In genomic region chr14:7773714-7774389, GRCm38 (mm10) we compare ENCODE assay signal across 8 mouse cellular contexts. TPM values are rescaled to one million over a fixed set of nuclear protein-coding genes. Genes with fewer than 3 reads are reported as not detected.
DNase-seq lines count a peak whose midpoint lies in the region; ATAC-seq and TF ChIP-seq lines count a peak whose summit lies in the region.

No protein-coding gene starts in this region.

- peak overlapping the region; percentile 62 for H3K4me2 ChIP-seq in limb, embryonic 13.5 days (replicated peaks)
- peak overlapping the region; percentile 52 for H3K4me2 ChIP-seq in midbrain, embryonic 13.5 days (replicated peaks)

- no peaks in the 10 kb centered on the region; the same call in 1 of the 2 replicates for H3K27me3 ChIP-seq in embryonic facial prominence, embryonic 10.5 days (replicated peaks; ENCODE audit: low read depth, poor library complexity, severe bottlenecking)
- H3K27me3 ChIP-seq in kidney, adult 2 months (replicated peaks; ENCODE audit: control insufficient read depth, insufficient read depth, low read length), result no peaks in the 10 kb centered on the region
- H3K27me3 ChIP-seq in limb, embryonic 13.5 days, result no peaks in the 10 kb centered on the region
- H3K27me3 ChIP-seq in midbrain, embryonic 13.5 days, result no peaks in the 10 kb centered on the region
- H3K27me3 ChIP-seq in spleen, adult 2 months (ENCODE audit: control insufficient read depth, insufficient read depth, low read length), result no peaks in the 10 kb centered on the region

- H3K4me1 ChIP-seq in embryonic facial prominence, embryonic 10.5 days, result peaks cover 3% of the 10 kb centered on the region; the same call in 1 of the 2 replicates
- no peaks in the 10 kb centered on the region for H3K4me1 ChIP-seq in kidney, adult 2 months (ENCODE audit: control insufficient read depth, insufficient read depth, low read length)
- H3K4me1 ChIP-seq in limb, embryonic 13.5 days, result no peaks in the 10 kb centered on the region; the same call in 1 of the 2 replicates
- H3K4me1 ChIP-seq in midbrain, embryonic 13.5 days (replicated peaks), result peaks cover 3% of the 10 kb centered on the region
- no peaks in the 10 kb centered on the region; the same call in 1 of the 2 replicates for H3K4me1 ChIP-seq in spleen, adult 2 months (ENCODE audit: control insufficient read depth, insufficient read depth, insufficient read length)

- no peak for TF ChIP-seq POLR2A in kidney, adult 2 months (IDR thresholded peaks at IDR 0.05; ENCODE audit: low read depth, low read length)
- peak; percentile 28; the same call in 1 of the 2 replicates for TF ChIP-seq POLR2A in spleen, adult 2 months (IDR thresholded peaks at IDR 0.05; ENCODE audit: low read depth, low read length)

- no peak for TF ChIP-seq CTCF in kidney, adult 2 months (conservative IDR thresholded peaks at IDR 0.05; ENCODE audit: insufficient read depth, insufficient read length, low read depth, low read length)
- no peak for TF ChIP-seq CTCF in spleen, adult 2 months (IDR thresholded peaks at IDR 0.05; ENCODE audit: extremely low read depth, insufficient read depth, insufficient read length, insufficient replicate concordance)

- DNase-seq in embryonic facial prominence, embryonic 10.5 days (ENCODE audit: low spot score), result peak; percentile 71
- DNase-seq in heart, adult 9 months (ENCODE audit: low spot score in 2 of 2), result peak; percentile 58 to 63
- DNase-seq in kidney, adult 2 months, result peak; percentile 68
- DNase-seq in spleen, adult 2 months (ENCODE audit: low read depth in 1 of 2, low spot score in 2 of 2), result peak; percentile 70 to 88
- no peak for DNase-seq in cerebellum, adult 18-20 months

- ATAC-seq in activated CD4-positive, CD25-positive, alpha-beta regulatory T cell, adult 4 months, result peak; percentile 96
- ATAC-seq in limb, embryonic 13.5 days (ENCODE audit: low FRiP score, low read depth), result peak; percentile 84
- peak; percentile 91 for ATAC-seq in midbrain, embryonic 13.5 days

- H3K9ac ChIP-seq in limb, embryonic 13.5 days, result peak overlapping the region; percentile 68
- peak overlapping the region; percentile 49 for H3K9ac ChIP-seq in midbrain, embryonic 13.5 days (replicated peaks)

- peak overlapping the region; percentile 62 for H3K27ac ChIP-seq in embryonic facial prominence, embryonic 10.5 days (replicated peaks)
- peak overlapping the region; percentile 2; the same call in 1 of the 2 replicates for H3K27ac ChIP-seq in kidney, adult 2 months (ENCODE audit: insufficient read depth, low read depth, low read length)
- H3K27ac ChIP-seq in limb, embryonic 13.5 days, result peak overlapping the region; percentile 23; the same call in 1 of the 2 replicates
- H3K27ac ChIP-seq in midbrain, embryonic 13.5 days, result peak overlapping the region; percentile 65; the same call in 1 of the 2 replicates
- H3K27ac ChIP-seq in spleen, adult 2 months (ENCODE audit: insufficient read depth, low read length), result peak overlapping the region; percentile 90

- H3K36me3 ChIP-seq in embryonic facial prominence, embryonic 10.5 days (replicated peaks), result no peaks in the 10 kb centered on the region
- no peaks in the 10 kb centered on the region for H3K36me3 ChIP-seq in kidney, adult 2 months (ENCODE audit: control insufficient read depth, insufficient read depth, low read length)
- no peaks in the 10 kb centered on the region for H3K36me3 ChIP-seq in limb, embryonic 13.5 days
- no peaks in the 10 kb centered on the region for H3K36me3 ChIP-seq in midbrain, embryonic 13.5 days
- H3K36me3 ChIP-seq in spleen, adult 2 months (ENCODE audit: control insufficient read depth, insufficient read depth, low read length), result no peaks in the 10 kb centered on the region

- peak overlapping the region; percentile 56 for H3K4me3 ChIP-seq in embryonic facial prominence, embryonic 10.5 days
- H3K4me3 ChIP-seq in kidney, adult 2 months (ENCODE audit: insufficient read depth, low read depth, low read length), result peak overlapping the region; percentile 56
- H3K4me3 ChIP-seq in limb, embryonic 13.5 days, result peak overlapping the region; percentile 54
- peak overlapping the region; percentile 47 for H3K4me3 ChIP-seq in midbrain, embryonic 13.5 days (replicated peaks)
- peak overlapping the region; percentile 53 for H3K4me3 ChIP-seq in spleen, adult 2 months (ENCODE audit: extremely low read depth, insufficient read depth, insufficient read length)

- 0 out of 2 replicates have a peak, but pooled peaks cover 2% of the 10 kb centered on the region for H3K9me3 ChIP-seq in embryonic facial prominence, embryonic 10.5 days
- H3K9me3 ChIP-seq in limb, embryonic 13.5 days, result no peaks in the 10 kb centered on the region
- H3K9me3 ChIP-seq in midbrain, embryonic 13.5 days, result no peaks in the 10 kb centered on the region

- WGBS in embryonic facial prominence, embryonic 10.5 days, result 38% methylated on average over 24 of the region's 24 CpGs
- WGBS in kidney, adult 2 months, result 36% methylated on average over 24 of the region's 24 CpGs
- WGBS in limb, embryonic 13.5 days, result 29% methylated on average over 24 of the region's 24 CpGs
- WGBS in midbrain, embryonic 13.5 days, result 45% methylated on average over 23 of the region's 24 CpGs
- 13% methylated on average over 24 of the region's 24 CpGs for WGBS in spleen, adult 2 months

RNA-seq across cellular contexts. Expression of gene Gm26661, which starts 17.5 kb away (rescaled TPM):
- polyA plus RNA-seq in activated CD4-positive, CD25-positive, alpha-beta regulatory T cell, adult 4 months (2017; shearing (Covaris generic)), result not detected
- not detected in 2 replicates for polyA plus RNA-seq in embryonic facial prominence, embryonic 10.5 days (2016; fragmentation: Nextera tagmentation; extraction: Ambion mirVana)
- polyA plus RNA-seq in kidney, adult 2 months (2012; rRNA removed), result not detected in 2 replicates
- not detected in 2 replicates for polyA plus RNA-seq in limb, embryonic 13.5 days (2015; fragmentation: Nextera tagmentation; extraction: Ambion mirVana)
- polyA plus RNA-seq in midbrain, embryonic 13.5 days (2015; fragmentation: Nextera tagmentation; extraction: Ambion mirVana), result not detected in 2 replicates
- polyA plus RNA-seq in spleen, adult 2 months (2012; rRNA removed), result not detected in 2 replicates

RNA-seq across cellular contexts. Expression of gene Flnb, which starts 43.9 kb away (rescaled TPM):
- polyA plus RNA-seq in activated CD4-positive, CD25-positive, alpha-beta regulatory T cell, adult 4 months (2017; shearing (Covaris generic)), result 1 to 10 TPM; 5.1 to 6.6 TPM
- 20.4 and 22.5 TPM in 2 replicates for polyA plus RNA-seq in embryonic facial prominence, embryonic 10.5 days (2016; fragmentation: Nextera tagmentation; extraction: Ambion mirVana)
- 37.2 and 41.2 TPM in 2 replicates for polyA plus RNA-seq in kidney, adult 2 months (2012; rRNA removed)
- polyA plus RNA-seq in limb, embryonic 13.5 days (2015; fragmentation: Nextera tagmentation; extraction: Ambion mirVana), result 44.2 and 45.3 TPM in 2 replicates
- 10.8 and 11.3 TPM in 2 replicates for polyA plus RNA-seq in midbrain, embryonic 13.5 days (2015; fragmentation: Nextera tagmentation; extraction: Ambion mirVana)
- polyA plus RNA-seq in spleen, adult 2 months (2012; rRNA removed), result 8.2 and 9.4 TPM in 2 replicates

Comparison
In these comparisons a context has a peak if more than half of its experiments do, and no peak if none do; other contexts are left out.
1. DNase-seq: peak in embryonic facial prominence, embryonic 10.5 days (single experiment), heart, adult 9 months (2 of 2), kidney, adult 2 months (single experiment) and spleen, adult 2 months (2 of 2); none in cerebellum, adult 18-20 months (0 of 2).
2. H3K27ac ChIP-seq: peak in every context shown above with its lines; median percentile 90 in spleen, adult 2 months; 65 in midbrain, embryonic 13.5 days; 62 in embryonic facial prominence, embryonic 10.5 days; 23 in limb, embryonic 13.5 days; 2 in kidney, adult 2 months.
3. Peak in every context shown above with its lines, with median percentiles within 50 percentile points of each other: ATAC-seq and H3K4me3 ChIP-seq.